ENCODE assay signal across 23 mouse cellular contexts in genomic region chr14:34298871-34299700, GRCm38 (mm10). TPM values are rescaled to one million over a fixed set of nuclear protein-coding genes. Genes with fewer than 3 reads are reported as not detected.
A peak's percentile ranks its signal among the peaks of the same experiment; 100 is the strongest.
DNase-seq lines count a peak whose midpoint lies in the region; ATAC-seq and TF ChIP-seq lines count a peak whose summit lies in the region.
"Had no signal": no experiment of that assay in that cellular context is flagged by ENCODE, and none has a peak within 500 bp of the region (broad histone marks: within the 10 kb centered on the region; RNA-seq: fewer than 3 reads in every experiment).

No protein-coding gene starts in this region.

- no peak overlapping the region for H3K4me2 ChIP-seq in kidney, embryonic 15.5 days
- H3K4me2 ChIP-seq in CH12.LX (ENCODE audit: insufficient read depth, low read depth, poor library complexity, severe bottlenecking): peak overlapping the region; percentile 76
- no peak overlapping the region for H3K4me2 ChIP-seq in liver, embryonic 15.5 days
- H3K4me2 ChIP-seq in forebrain, embryonic 12.5 days: no peak overlapping the region
- H3K4me2 ChIP-seq: hindbrain, embryonic 15.5 days; limb, embryonic 15.5 days; neural tube, embryonic 12.5 days had no signal

- peak; percentile 27; the same call in 1 of the 2 replicates for TF ChIP-seq EP300 in CH12.LX (IDR thresholded peaks at IDR 0.05; ENCODE audit: low read length)

- H3K4me1 ChIP-seq in kidney, embryonic 15.5 days: peaks cover 40% of the 10 kb centered on the region
- H3K4me1 ChIP-seq in CH12.LX (ENCODE audit: control insufficient read depth in 1 of 2, insufficient read depth in 2 of 2): peaks cover 0 to 47% of the 10 kb centered on the region in 2 experiments; a peak in 3 of 4 replicates
- H3K4me1 ChIP-seq in liver, embryonic 15.5 days (replicated peaks): peaks cover 18% of the 10 kb centered on the region
- no peaks in the 10 kb centered on the region for H3K4me1 ChIP-seq in forebrain, embryonic 12.5 days
- H3K4me1 ChIP-seq: hindbrain, embryonic 15.5 days; neural tube, embryonic 12.5 days had no signal

- no peak for ATAC-seq in kidney, embryonic 15.5 days (replicated peaks; ENCODE audit: low FRiP score)
- ATAC-seq in common myeloid progenitor, adult 5-6 weeks (replicated peaks; ENCODE audit: low read depth, poor library complexity, severe bottlenecking): peak; percentile 18; the same call in 1 of the 2 replicates
- 0 out of 2 replicates have a peak, but pooled peaks have one; percentile 53 for ATAC-seq in liver, embryonic 15.5 days (ENCODE audit: insufficient read depth)
- no peak for ATAC-seq in forebrain, embryonic 12.5 days (ENCODE audit: low FRiP score)

- H3K4me3 ChIP-seq in kidney, embryonic 15.5 days (replicated peaks): no peak overlapping the region
- no peak overlapping the region for H3K4me3 ChIP-seq in CH12.LX (replicated peaks in 1 of 3; ENCODE audit: low read depth in 2 of 3, low read length in 2 of 3, poor library complexity in 1 of 3)
- no peak overlapping the region for H3K4me3 ChIP-seq in liver, embryonic 15.5 days (replicated peaks)
- no peak overlapping the region for H3K4me3 ChIP-seq in forebrain, embryonic 12.5 days (replicated peaks)
- H3K4me3 ChIP-seq: hindbrain, embryonic 15.5 days; limb, embryonic 15.5 days; neural tube, embryonic 12.5 days had no signal

- dilution Hi-C loops in CH12.LX (cut with MboI; ENCODE audit: extremely low pct_ligation_motif_present, extremely low pct_unique_long_range_greater_than_20kb, low sequenced_read_pairs): no loop called here

- in situ Hi-C loops in CH12.LX (cut with MboI; ENCODE audit: low pct_ligation_motif_present, low pct_unique_long_range_greater_than_20kb, low sequenced_read_pairs): no loop called here

- WGBS in kidney, embryonic 15.5 days: 65% methylated on average over 11 of the region's 11 CpGs
- WGBS in liver, embryonic 15.5 days (ENCODE audit: insufficient replicate concordance): 50% methylated on average over 11 of the region's 11 CpGs
- WGBS in forebrain, embryonic 12.5 days: 84% methylated on average over 11 of the region's 11 CpGs

- no peak for DNase-seq in kidney, adult 8-10 months
- DNase-seq in CH12.LX (ENCODE audit: extremely low read depth): peak; percentile 48
- no peak for DNase-seq in right cerebral cortex, postnatal 10 days (ENCODE audit: low spot score in 2 of 2)
- DNase-seq in adrenal gland, postnatal 4 days (ENCODE audit: low spot score in 2 of 2): no peak
- DNase-seq: adrenal gland, postnatal 25 days; cerebellum, postnatal 14 days; kidney, postnatal 25 days; midbrain, embryonic 14.5 days; right cerebral cortex, postnatal 25 days; thymus, adult 18-20 months had no signal

- H3K9ac ChIP-seq in kidney, embryonic 15.5 days: no peak overlapping the region
- 0 out of 2 replicates have a peak overlapping the region, but pooled peaks have one; percentile 9 for H3K9ac ChIP-seq in CH12.LX (ENCODE audit: insufficient read depth, low read depth)
- no peak overlapping the region for H3K9ac ChIP-seq in liver, embryonic 15.5 days
- no peak overlapping the region for H3K9ac ChIP-seq in forebrain, embryonic 12.5 days
- H3K9ac ChIP-seq: hindbrain, embryonic 15.5 days; limb, embryonic 15.5 days; neural tube, embryonic 12.5 days had no signal

- no peak for TF ChIP-seq CTCF in CH12.LX (conservative IDR thresholded peaks at IDR 0.05 in 1 of 2, IDR thresholded peaks at IDR 0.05 in 1 of 2; ENCODE audit: low read depth in 2 of 2, low read length in 2 of 2)

- no peak for TF ChIP-seq POLR2A in CH12.LX (IDR thresholded peaks at IDR 0.05; ENCODE audit: low read depth, low read length)

- H3K79me2 ChIP-seq in CH12.LX (replicated peaks; ENCODE audit: control insufficient read depth, extremely low read depth, insufficient read depth, poor library complexity, severe bottlenecking): no peaks in the 10 kb centered on the region

- H3K27me3 ChIP-seq in kidney, embryonic 15.5 days: no peaks in the 10 kb centered on the region
- no peaks in the 10 kb centered on the region for H3K27me3 ChIP-seq in CH12.LX (replicated peaks)
- no peaks in the 10 kb centered on the region for H3K27me3 ChIP-seq in liver, embryonic 15.5 days
- H3K27me3 ChIP-seq in forebrain, embryonic 12.5 days: no peaks in the 10 kb centered on the region
- H3K27me3 ChIP-seq: hindbrain, embryonic 15.5 days; limb, embryonic 15.5 days; neural tube, embryonic 12.5 days had no signal

- no peaks in the 10 kb centered on the region for H3K9me3 ChIP-seq in kidney, embryonic 15.5 days (replicated peaks)
- no peaks in the 10 kb centered on the region for H3K9me3 ChIP-seq in CH12.LX (replicated peaks; ENCODE audit: low read length)
- H3K9me3 ChIP-seq in liver, embryonic 15.5 days (replicated peaks): no peaks in the 10 kb centered on the region
- no peaks in the 10 kb centered on the region for H3K9me3 ChIP-seq in forebrain, embryonic 12.5 days
- H3K9me3 ChIP-seq: hindbrain, embryonic 15.5 days; limb, embryonic 15.5 days; neural tube, embryonic 12.5 days had no signal

- H3K36me3 ChIP-seq in kidney, embryonic 15.5 days: no peaks in the 10 kb centered on the region
- peaks cover 3 to 36% of the 10 kb centered on the region in 2 experiments for H3K36me3 ChIP-seq in CH12.LX (replicated peaks in 1 of 2; ENCODE audit: control insufficient read depth in 1 of 2, insufficient read depth in 1 of 2, low read length in 1 of 2)
- no peaks in the 10 kb centered on the region for H3K36me3 ChIP-seq in liver, embryonic 15.5 days (replicated peaks)
- H3K36me3 ChIP-seq in forebrain, embryonic 12.5 days (replicated peaks): no peaks in the 10 kb centered on the region
- H3K36me3 ChIP-seq: hindbrain, embryonic 15.5 days; limb, embryonic 15.5 days; neural tube, embryonic 12.5 days had no signal

- peak overlapping the region; percentile 51; the same call in 1 of the 2 replicates for H3K27ac ChIP-seq in kidney, embryonic 15.5 days
- no peak overlapping the region for H3K27ac ChIP-seq in CH12.LX (ENCODE audit: insufficient read depth, low read depth)
- H3K27ac ChIP-seq in liver, embryonic 15.5 days (replicated peaks): peak overlapping the region; percentile 54
- no peak overlapping the region for H3K27ac ChIP-seq in forebrain, embryonic 12.5 days
- H3K27ac ChIP-seq: hindbrain, embryonic 15.5 days; limb, embryonic 15.5 days; macrophage; neural tube, embryonic 12.5 days had no signal

- TF ChIP-seq RAD21 in CH12.LX (IDR thresholded peaks at IDR 0.05; ENCODE audit: low read depth, low read length): no peak

TF ChIP-seq in CH12.LX, 34 proteins besides CTCF, POLR2A, EP300 and RAD21:
- no peak for TF ChIP-seq GABPA (IDR thresholded peaks at IDR 0.05; ENCODE audit: insufficient replicate concordance, low read depth, low read length)
- 0 out of 2 replicates have a peak, but pooled peaks have one; percentile 38 for TF ChIP-seq TBP (conservative IDR thresholded peaks at IDR 0.05; ENCODE audit: low read depth, low read length)

RNA-seq across cellular contexts. Expression of gene Shld2, which starts 11.2 kb away (rescaled TPM):
- 10.5 and 11.0 TPM in 2 replicates for polyA plus RNA-seq in kidney, embryonic 15.5 days (2015; fragmentation: Nextera tagmentation; extraction: Ambion mirVana)
- total RNA-seq in CH12.LX (2012; rRNA removed) (13.4 and 13.9 TPM in 2 replicates), CH12.LX (2014; rRNA removed) (21.8 and 24.1 TPM in 2 replicates)
- polyA plus RNA-seq in CH12.LX (2012; ENCODE audit: insufficient read length, low read depth): 11.4 and 12.0 TPM in 2 replicates
- total RNA-seq in common myeloid progenitor, adult 5-6 weeks (2017): 17.1 and 19.9 TPM in 2 replicates
- polyA plus RNA-seq in liver, embryonic 15.5 days (2015; fragmentation: Nextera tagmentation; extraction: Ambion mirVana): 7.1 and 8.4 TPM in 2 replicates
- 8.7 and 11.0 TPM in 2 replicates for polyA plus RNA-seq in forebrain, embryonic 12.5 days (2016; fragmentation: Nextera tagmentation; extraction: Ambion mirVana)
- total RNA-seq in adrenal gland, postnatal 4 days (2021): 10 to 100 TPM; 12.6 to 16.0 TPM

RNA-seq across cellular contexts. Expression of gene Glud1, which starts 11.4 kb away (rescaled TPM):
- polyA plus RNA-seq in kidney, embryonic 15.5 days (2015; fragmentation: Nextera tagmentation; extraction: Ambion mirVana): 102 and 105 TPM in 2 replicates
- total RNA-seq in CH12.LX (2012; rRNA removed): 87.3 and 89.9 TPM in 2 replicates
- total RNA-seq in CH12.LX (2014; rRNA removed): 116 and 118 TPM in 2 replicates
- 134 and 143 TPM in 2 replicates for polyA plus RNA-seq in CH12.LX (2012; ENCODE audit: insufficient read length, low read depth)
- total RNA-seq in common myeloid progenitor, adult 5-6 weeks (2017): 124 and 148 TPM in 2 replicates
- 142 and 159 TPM in 2 replicates for polyA plus RNA-seq in liver, embryonic 15.5 days (2015; fragmentation: Nextera tagmentation; extraction: Ambion mirVana)
- 85.9 and 87.8 TPM in 2 replicates for polyA plus RNA-seq in forebrain, embryonic 12.5 days (2016; fragmentation: Nextera tagmentation; extraction: Ambion mirVana)
- total RNA-seq in adrenal gland, postnatal 4 days (2021): 100 to 1,000 TPM; 220 to 286 TPM

RNA-seq across cellular contexts. Expression of gene Fam25c, which starts 56.1 kb away (rescaled TPM):
- 1.1 TPM in 1 of 2 replicates, not detected in the other for polyA plus RNA-seq in kidney, embryonic 15.5 days (2015; fragmentation: Nextera tagmentation; extraction: Ambion mirVana)
- total RNA-seq in CH12.LX (2012; rRNA removed): not detected in 2 replicates
- total RNA-seq in CH12.LX (2014; rRNA removed): not detected in 2 replicates
- polyA plus RNA-seq in CH12.LX (2012; ENCODE audit: insufficient read length, low read depth): not detected in 2 replicates
- not detected in 2 replicates for total RNA-seq in common myeloid progenitor, adult 5-6 weeks (2017)
- polyA plus RNA-seq in liver, embryonic 15.5 days (2015; fragmentation: Nextera tagmentation; extraction: Ambion mirVana): 0.25 and 0.33 TPM in 2 replicates
- polyA plus RNA-seq in forebrain, embryonic 12.5 days (2016; fragmentation: Nextera tagmentation; extraction: Ambion mirVana): not detected in 2 replicates
- total RNA-seq in adrenal gland, postnatal 4 days (2021): not detected
- total RNA-seq: adrenal gland, postnatal 25 days; heart, adult 18-20 months; layer of hippocampus, postnatal 10 days; left cerebral cortex, postnatal 14 days had no signal
- polyA plus RNA-seq: embryonic facial prominence, embryonic 11.5 days; heart, postnatal 0 days; hindbrain, embryonic 15.5 days; macrophage; midbrain, embryonic 14.5 days; neural tube, embryonic 12.5 days had no signal

Comparison
In these comparisons a context has a peak if more than half of its experiments do, and no peak if none do; other contexts are left out.
1. ATAC-seq: peak in common myeloid progenitor, adult 5-6 weeks (single experiment) and liver, embryonic 15.5 days (single experiment); none in kidney, embryonic 15.5 days (single experiment) and forebrain, embryonic 12.5 days (single experiment).
2. H3K27ac ChIP-seq: peak in kidney, embryonic 15.5 days (single experiment) and liver, embryonic 15.5 days (single experiment); none in CH12.LX (single experiment) and forebrain, embryonic 12.5 days (single experiment).